Mouse (Mus musculus) liver, embryonic 14.5 days (tissue): ENCODE measurements around the gene Gjc1. TPM values are rescaled to one million over a fixed set of nuclear protein-coding genes. Genes with fewer than 3 reads are reported as not detected.
A peak's percentile ranks its signal among the peaks of the same experiment; 100 is the strongest.

Experiments
- ATAC-seq: fragments of 200-750 bp; cut with Nextera tagmentation; 2 replicates; pipeline ENCODE4 v1.8.0; 2017; ENCODE audit warnings: moderate number of reproducible peaks, mild to moderate bottlenecking, moderate library complexity; ENCODE audit not compliant: insufficient read depth
- DNase-seq, 3 experiments: peaks; one replicate each; pipeline ENCODE4 v3.0.0-alpha.2; 2012 to 2013; ENCODE audit warnings: low read depth in 3 of 3, low spot score in 3 of 3
- H3K27ac ChIP-seq: fragments of 300-500 bp; sonication (generic); 2 replicates; pipeline ENCODE4 v1.5.1; 2014; ENCODE audit warnings: moderate library complexity, mild to moderate bottlenecking, control low read depth, inconsistent platforms
- H3K27me3 ChIP-seq: fragments of 300-500 bp; sonication (generic); 2 replicates; pipeline ENCODE4 v1.6.1; 2014; ENCODE audit warnings: mild to moderate bottlenecking, low read length, moderate library complexity; ENCODE audit not compliant: control insufficient read depth, insufficient read depth
- H3K36me3 ChIP-seq: fragments of 300-500 bp; sonication (generic); replicated peaks from 2 replicates; pipeline ENCODE4 v1.6.1; 2014; ENCODE audit warnings: low read depth; ENCODE audit not compliant: control insufficient read depth, insufficient read depth
- H3K4me1 ChIP-seq, 2 experiments: fragments of 200-500 bp in 1 of 2; fragments of 300-500 bp in 1 of 2; sonication (generic) in 1 of 2; replicated peaks; 2 replicates each; pipeline ENCODE4 v1.6.1; 2012 to 2014; ENCODE audit warnings: antibody characterized with exemption in 1 of 2, inconsistent platforms in 1 of 2, low read length in 1 of 2; ENCODE audit not compliant: control insufficient read depth in 2 of 2, insufficient read depth in 2 of 2
- H3K4me2 ChIP-seq: fragments of 300-500 bp; sonication (generic); 2 replicates; pipeline ENCODE4 v1.6.1; 2014; ENCODE audit warnings: low read depth, mild to moderate bottlenecking, control low read depth, moderate library complexity
- H3K4me3 ChIP-seq, 2 experiments: fragments of 200-500 bp in 1 of 2; fragments of 300-500 bp in 1 of 2; sonication (generic) in 1 of 2; 2 replicates each; pipeline ENCODE4 v1.5.1; 2012 to 2014; ENCODE audit warnings: low read depth in 2 of 2, low read length in 2 of 2, mild to moderate bottlenecking in 2 of 2, control low read depth in 1 of 2, inconsistent platforms in 1 of 2, moderate library complexity in 1 of 2; ENCODE audit not compliant: insufficient read depth in 1 of 2
- H3K9ac ChIP-seq: fragments of 300-500 bp; sonication (generic); replicated peaks from 2 replicates; pipeline ENCODE4 v1.6.1; 2014; ENCODE audit warnings: mild to moderate bottlenecking, control low read depth, moderate library complexity
- H3K9me3 ChIP-seq: fragments of 300-500 bp; sonication (generic); 2 replicates; pipeline ENCODE4 v1.6.1; 2016; ENCODE audit warnings: low read length, mixed read lengths; ENCODE audit not compliant: control insufficient read depth
- CTCF ChIP-seq: IDR thresholded peaks from 2 replicates; pipeline ENCODE4 v1.5.1; 2016; ENCODE audit warnings: antibody characterized with exemption, low read depth, control low read depth
- EP300 ChIP-seq: IDR thresholded peaks from 2 replicates; pipeline ENCODE4 v1.6.1; 2016; ENCODE audit warnings: antibody characterized with exemption, low read depth
- WGBS: fragments of 180-500 bp; shearing (Covaris S2); extraction: QIAGEN DNeasy Blood & Tissue Kit; methylation state at CpG from one replicate; pipeline ENCODE4 v1.1.7; 2014; ENCODE audit not compliant: insufficient replicate concordance; 5-methylcytosine and 5-hydroxymethylcytosine counted together
- polyA plus RNA-seq, 2 experiments: library from polyadenylated mRNA; depleted of rRNA in 1 of 2; stranded (reverse) in 1 of 2; unstranded in 1 of 2; fragments of >200 nt; fragmentation: Nextera tagmentation in 1 of 2; extraction: Ambion mirVana in 1 of 2; gene quantifications; 2 replicates each; pipeline versions ENCODE4 v1.2.1 to v1.2.3; 2012 to 2014

Gene Gjc1
- polyA plus RNA-seq, 2 experiments = 1.1 to 1.7 TPM

DNA sequence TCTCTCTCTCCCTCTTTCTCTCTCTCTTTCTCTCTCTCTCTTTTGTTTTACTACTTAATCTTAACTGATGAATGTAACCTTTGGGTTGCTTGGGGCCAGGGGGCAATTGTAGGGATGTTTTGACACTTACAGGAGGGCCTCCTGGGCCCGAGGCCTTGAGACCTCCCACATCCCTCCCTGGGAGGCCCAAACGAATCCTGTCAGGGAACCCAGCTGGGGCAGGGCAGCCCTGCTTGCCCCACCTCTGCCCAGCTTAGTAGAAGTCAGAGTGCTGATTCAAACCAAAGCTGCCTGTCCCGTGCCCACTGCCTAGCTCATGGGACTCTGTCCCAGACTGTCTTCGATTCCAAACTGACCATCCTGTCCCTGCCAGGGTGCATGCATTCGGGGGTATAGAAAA, 40.9 kb downstream of the Gjc1 start:
- H3K9me3 ChIP-seq = no peaks in the 10 kb centered on the region
- H3K9ac ChIP-seq = no peak overlapping the region
- ATAC-seq (no peak), DNase-seq (no peak)
- no peak for TF ChIP-seq EP300
- WGBS = 40% methylated on average over 5 of the region's 5 CpGs
- no peaks in the 10 kb centered on the region for H3K36me3 ChIP-seq
- H3K4me1 ChIP-seq = no peaks in the 10 kb centered on the region; a peak in 1 of 4 replicates
- H3K27ac ChIP-seq = no peak overlapping the region
- peaks cover 7% of the 10 kb centered on the region for H3K27me3 ChIP-seq
- no peak overlapping the region for H3K4me3 ChIP-seq
- H3K4me2 ChIP-seq = no peak overlapping the region

DNA sequence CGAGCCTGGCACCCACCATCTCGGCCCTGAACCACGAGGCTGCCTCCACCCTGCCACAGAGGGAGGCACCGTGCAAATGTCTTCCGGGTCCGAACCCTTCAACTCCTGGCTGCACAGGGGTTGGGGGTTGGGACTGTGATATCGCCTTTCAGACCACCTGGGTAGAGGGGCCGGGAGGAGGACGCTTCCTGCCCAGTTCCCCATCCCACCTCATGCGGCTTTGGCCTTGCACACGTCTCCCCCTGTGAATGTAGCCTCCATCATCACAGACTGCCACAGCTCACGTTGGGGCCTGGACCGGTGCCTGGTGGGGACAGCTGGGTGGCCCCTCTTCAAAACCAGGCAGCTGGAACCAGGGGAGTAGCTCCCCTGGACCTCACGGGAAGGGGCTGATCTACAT, 41.3 kb downstream of the Gjc1 start:
- Histone ChIP-seq H3K4me3 (no peak overlapping the region), H3K4me1 (no peaks in the 10 kb centered on the region; a peak in 1 of 4 replicates), H3K4me2 (no peak overlapping the region), H3K9ac (no peak overlapping the region), H3K27me3 (peaks cover 7% of the 10 kb centered on the region), H3K27ac (no peak overlapping the region), H3K36me3 (no peaks in the 10 kb centered on the region), H3K9me3 (no peaks in the 10 kb centered on the region)
- DNase-seq = no peak
- WGBS = 52% methylated on average over 14 of the region's 14 CpGs
- TF ChIP-seq CTCF = no peak
- no peak for TF ChIP-seq EP300
- ATAC-seq = no peak

DNA sequence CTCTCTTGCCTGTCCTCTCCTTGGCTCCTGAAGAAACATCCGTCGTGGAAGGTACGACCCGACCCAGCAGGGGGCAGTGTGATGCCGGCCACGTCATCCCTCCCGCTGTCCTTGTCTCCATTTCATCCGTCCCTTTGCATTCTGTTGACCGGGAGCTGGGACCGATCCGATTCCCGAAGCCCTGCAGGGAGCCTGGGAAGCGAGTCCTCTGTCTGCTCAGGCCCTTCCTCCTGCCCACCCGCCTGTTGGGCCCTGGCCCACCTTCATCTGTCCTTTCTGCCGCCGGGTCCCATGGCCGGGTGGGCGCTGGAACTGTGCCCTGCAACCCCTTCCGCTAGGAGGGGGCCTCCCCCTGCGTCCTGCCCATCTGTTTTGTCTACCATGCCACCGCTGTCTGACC, 41.9 kb downstream of the Gjc1 start:
- H3K9ac ChIP-seq = no peak overlapping the region
- H3K4me1 ChIP-seq = no peaks in the 10 kb centered on the region; a peak in 1 of 4 replicates
- peaks cover 7% of the 10 kb centered on the region for H3K27me3 ChIP-seq
- peak; percentile 77 for TF ChIP-seq CTCF
- TF ChIP-seq EP300 = no peak
- H3K36me3 ChIP-seq = no peaks in the 10 kb centered on the region
- H3K9me3 ChIP-seq = no peaks in the 10 kb centered on the region
- WGBS = 46% methylated on average over 21 of the region's 21 CpGs
- DNase-seq (no peak), ATAC-seq (no peak)
- no peak overlapping the region for H3K27ac ChIP-seq
- H3K4me2 ChIP-seq = no peak overlapping the region
- H3K4me3 ChIP-seq = no peak overlapping the region

DNA sequence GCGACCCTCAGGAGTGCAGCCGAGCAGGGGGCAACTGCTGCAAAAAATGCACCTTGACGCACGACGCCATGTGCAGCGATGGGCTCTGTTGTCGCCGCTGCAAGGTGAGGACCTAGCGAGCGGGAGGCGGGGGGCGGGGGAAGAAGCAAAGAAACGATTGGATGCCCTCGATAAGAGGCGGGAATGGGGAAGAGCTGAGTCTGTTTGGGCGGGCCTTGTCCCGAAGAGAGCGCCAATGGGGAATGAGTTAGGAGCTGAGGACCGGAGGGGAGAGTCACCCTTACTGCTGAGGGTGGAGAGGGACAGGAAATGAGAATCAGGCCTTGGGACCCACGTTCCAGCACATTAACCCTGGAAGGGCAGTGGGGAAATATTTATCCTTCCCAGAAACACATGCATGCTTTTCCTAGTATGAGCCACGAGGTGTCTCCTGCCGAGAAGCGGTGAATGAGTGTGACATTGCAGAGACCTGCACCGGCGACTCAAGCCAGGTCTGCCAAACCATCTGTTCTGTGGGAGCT, 44.8 kb downstream of the Gjc1 start:
- ATAC-seq (peak; percentile 44), DNase-seq (peak; percentile 29 to 39 (median 30))
- H3K4me3 ChIP-seq = peak overlapping the region; percentile 36 to 44

DNA sequence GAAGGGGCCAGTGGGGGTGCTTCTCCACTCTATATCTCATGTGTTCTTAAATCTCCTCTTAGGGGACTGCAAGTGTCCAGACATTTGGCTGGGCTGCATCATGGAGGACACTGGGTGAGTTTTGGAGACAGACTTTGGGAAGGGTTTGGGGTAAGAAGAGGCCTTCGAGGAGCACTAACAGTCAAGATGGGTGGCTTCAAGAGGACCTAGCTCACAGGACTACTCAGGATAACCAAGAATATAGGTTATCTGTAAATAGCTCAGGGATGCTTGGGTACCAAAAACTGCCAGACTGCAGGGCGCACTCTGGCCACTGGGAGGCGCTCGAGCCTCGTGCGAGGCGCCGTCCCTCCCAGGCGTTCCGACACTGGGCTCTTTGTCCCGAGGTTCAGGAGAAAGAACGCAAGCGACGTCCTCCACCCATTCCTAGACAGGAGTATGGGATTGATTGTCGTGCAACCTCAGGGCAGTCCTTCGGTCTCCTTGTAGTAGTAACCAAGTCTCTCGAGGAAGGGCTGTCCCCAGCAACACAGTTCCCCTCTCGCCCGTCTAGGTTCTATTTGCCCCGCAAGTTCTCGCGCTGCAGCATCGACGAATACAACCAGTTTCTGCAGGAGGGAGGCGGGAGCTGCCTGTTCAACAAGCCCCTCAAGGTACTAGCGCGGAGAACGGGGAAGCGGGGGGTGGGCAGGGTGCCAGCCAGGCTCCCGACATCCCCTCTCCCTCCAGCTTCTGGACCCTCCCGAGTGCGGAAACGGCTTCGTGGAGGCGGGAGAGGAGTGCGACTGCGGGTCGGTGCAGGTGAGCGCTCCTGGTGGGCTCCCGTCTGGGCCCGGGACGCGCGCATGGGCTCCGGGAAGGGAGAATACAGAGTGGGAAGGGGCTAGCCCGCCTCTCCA, 45.5 kb downstream of the Gjc1 start:
- no peaks in the 10 kb centered on the region for H3K36me3 ChIP-seq
- H3K27ac ChIP-seq = no peak overlapping the region
- ATAC-seq = 0 out of 2 replicates have a peak, but pooled peaks have one; percentile 20
- H3K4me2 ChIP-seq = peak overlapping the region; percentile 67
- H3K4me1 ChIP-seq = no peaks in the 10 kb centered on the region; a peak in 1 of 4 replicates
- TF ChIP-seq EP300 (no peak), CTCF (peak; percentile 98)
- DNase-seq = peak; percentile 24 to 45 (median 41)
- no peaks in the 10 kb centered on the region for H3K9me3 ChIP-seq
- peak overlapping the region; percentile 36 to 44 for H3K4me3 ChIP-seq
- peaks cover 7% of the 10 kb centered on the region for H3K27me3 ChIP-seq
- no peak overlapping the region for H3K9ac ChIP-seq
- WGBS = 1% methylated on average over 46 of the region's 46 CpGs

More for the DNA sequence above, 44.8 kb downstream of the Gjc1 start:
- H3K9ac ChIP-seq = no peak overlapping the region
- no peaks in the 10 kb centered on the region for H3K9me3 ChIP-seq
- WGBS = 4% methylated on average over 25 of the region's 25 CpGs
- TF ChIP-seq CTCF (0 out of 2 replicates have a peak, but pooled peaks have one; percentile 31), EP300 (no peak)
- peaks cover 7% of the 10 kb centered on the region for H3K27me3 ChIP-seq
- no peaks in the 10 kb centered on the region for H3K36me3 ChIP-seq
- no peaks in the 10 kb centered on the region; a peak in 1 of 4 replicates for H3K4me1 ChIP-seq
- H3K27ac ChIP-seq = no peak overlapping the region
- peak overlapping the region; percentile 67 for H3K4me2 ChIP-seq
